8 mouse cellular contexts compared by ENCODE assay signal in the genomic region with DNA sequence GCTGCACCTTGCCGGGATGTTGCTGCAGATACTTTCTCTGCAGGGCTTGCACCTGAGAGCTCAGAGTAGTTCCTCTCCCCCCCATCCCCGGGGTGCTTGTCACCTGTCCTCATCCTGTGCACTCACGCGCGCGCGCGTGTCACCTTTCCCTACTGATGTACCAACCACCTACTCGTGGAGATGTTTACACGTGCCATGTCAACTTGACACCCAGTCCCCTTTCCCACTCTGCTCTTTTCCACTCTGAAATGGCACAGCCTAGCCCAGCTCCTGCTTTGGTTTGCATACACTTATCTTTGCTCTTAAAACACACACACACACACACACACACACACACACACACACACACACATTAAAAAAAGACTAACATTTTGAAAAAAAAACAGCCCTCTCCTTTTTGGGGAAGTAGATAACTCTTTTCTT. TPM values are rescaled to one million over a fixed set of nuclear protein-coding genes. Genes with fewer than 3 reads are reported as not detected.
A peak's percentile ranks its signal among the peaks of the same experiment; 100 is the strongest.
DNase-seq lines count a peak whose midpoint lies in the region; ATAC-seq and TF ChIP-seq lines count a peak whose summit lies in the region.

No protein-coding gene starts in this region.

- peak; percentile 53 for ATAC-seq in hindbrain, postnatal 0 days
- no peak for ATAC-seq in lung, embryonic 16.5 days (ENCODE audit: low read depth)

- no peaks in the 10 kb centered on the region for H3K27me3 ChIP-seq in hindbrain, postnatal 0 days (ENCODE audit: insufficient read depth, low read length)
- peaks cover 5% of the 10 kb centered on the region; the same call in 1 of the 2 replicates for H3K27me3 ChIP-seq in lung, embryonic 16.5 days (ENCODE audit: control insufficient read depth, insufficient read depth, low read depth, low read length)

- no peak for TF ChIP-seq POLR2A in cortical plate, adult 2 months (IDR thresholded peaks at IDR 0.05; ENCODE audit: extremely low read depth, insufficient read depth, low read length)

- peak overlapping the region; percentile 85 for H3K4me2 ChIP-seq in hindbrain, postnatal 0 days (ENCODE audit: low read depth, low read length)
- H3K4me2 ChIP-seq in lung, embryonic 16.5 days (ENCODE audit: low read depth, low read length): peak overlapping the region; percentile 99

- peaks cover 2% of the 10 kb centered on the region for H3K4me1 ChIP-seq in cortical plate, adult 2 months (ENCODE audit: control insufficient read depth, insufficient read depth, low read length)
- no peaks in the 10 kb centered on the region for H3K4me1 ChIP-seq in hindbrain, postnatal 0 days (ENCODE audit: insufficient read depth, low read length)
- H3K4me1 ChIP-seq in lung, embryonic 16.5 days (replicated peaks; ENCODE audit: control insufficient read depth, insufficient read depth, low read length): peaks cover 4% of the 10 kb centered on the region

- H3K36me3 ChIP-seq in hindbrain, postnatal 0 days (ENCODE audit: insufficient read depth, low read length): no peaks in the 10 kb centered on the region
- no peaks in the 10 kb centered on the region for H3K36me3 ChIP-seq in lung, embryonic 16.5 days (ENCODE audit: control insufficient read depth, insufficient read depth, low read length)

- H3K9ac ChIP-seq in hindbrain, postnatal 0 days (replicated peaks; ENCODE audit: low read length): peak overlapping the region; percentile 68
- peak overlapping the region; percentile 64; the same call in 1 of the 2 replicates for H3K9ac ChIP-seq in lung, embryonic 16.5 days (ENCODE audit: low read length)

- peak overlapping the region; percentile 100 for H3K4me3 ChIP-seq in cortical plate, adult 2 months (ENCODE audit: insufficient read depth, low read length)
- H3K4me3 ChIP-seq in hindbrain, postnatal 0 days (ENCODE audit: low read length): peak overlapping the region; percentile 83
- peak overlapping the region; percentile 64 for H3K4me3 ChIP-seq in lung, embryonic 16.5 days (ENCODE audit: low read length)

- 2% methylated on average over 10 of the region's 10 CpGs for WGBS in hindbrain, postnatal 0 days
- WGBS in lung, embryonic 16.5 days: 5% methylated on average over 10 of the region's 10 CpGs

- H3K9me3 ChIP-seq in hindbrain, postnatal 0 days (ENCODE audit: low read length): no peaks in the 10 kb centered on the region
- H3K9me3 ChIP-seq in lung, embryonic 16.5 days (ENCODE audit: control insufficient read depth, low read length): no peaks in the 10 kb centered on the region

- no peak for TF ChIP-seq CTCF in cortical plate, adult 2 months (IDR thresholded peaks at IDR 0.05; ENCODE audit: extremely low read depth, insufficient read depth, low read length)
- no peak for TF ChIP-seq CTCF in hindbrain, postnatal 0 days (IDR thresholded peaks at IDR 0.05; ENCODE audit: low read depth)

- peak; percentile 52 for DNase-seq in gastrocnemius, adult 18-20 months (ENCODE audit: low spot score)
- no peak for DNase-seq in gastrocnemius, postnatal 4 days (ENCODE audit: low spot score in 2 of 2)
- DNase-seq in CD4-positive, CD25-positive, alpha-beta regulatory T cell, adult 2 months (ENCODE audit: low read depth, low spot score): peak; percentile 49
- no peak for DNase-seq in hindbrain, postnatal 0 days (ENCODE audit: low spot score)
- peak; percentile 42 for DNase-seq in right cerebral cortex, postnatal 4 days
- DNase-seq in urinary bladder, postnatal 4 days (ENCODE audit: low spot score in 2 of 2): no peak

- H3K27ac ChIP-seq in cortical plate, adult 2 months (ENCODE audit: insufficient read depth, low read length): peak overlapping the region; percentile 99
- no peak overlapping the region for H3K27ac ChIP-seq in hindbrain, postnatal 0 days
- H3K27ac ChIP-seq in lung, embryonic 16.5 days (ENCODE audit: low read length): no peak overlapping the region

RNA-seq across cellular contexts. Expression of a gene that starts 0.6 kb away (rescaled TPM):
- 10 to 100 TPM; 10.7 to 21.0 TPM for total RNA-seq in gastrocnemius, adult 18-20 months (2021)
- 1 to 10 TPM in 1 of 2 experiments, under 1 TPM in 1; 0.83 to 1.8 TPM for total RNA-seq in gastrocnemius, postnatal 4 days (2021)
- polyA plus RNA-seq in cortical plate, adult 2 months (2012; rRNA removed): 117 and 126 TPM in 2 replicates
- total RNA-seq in hindbrain, postnatal 0 days (2014; rRNA removed): 18.8 and 25.7 TPM in 2 replicates
- polyA plus RNA-seq in hindbrain, postnatal 0 days (2015; fragmentation: Nextera tagmentation; extraction: Ambion mirVana): 53.6 and 58.1 TPM in 2 replicates
- polyA plus RNA-seq in lung, embryonic 16.5 days (2015; fragmentation: Nextera tagmentation; extraction: Ambion mirVana): 2.0 and 2.3 TPM in 2 replicates

RNA-seq across cellular contexts. Expression of a gene that starts 54.8 kb away (rescaled TPM):
- total RNA-seq in gastrocnemius, adult 18-20 months (2021): 1 to 10 TPM; 3.0 to 3.9 TPM
- 1 to 10 TPM; 5.3 to 6.0 TPM for total RNA-seq in gastrocnemius, postnatal 4 days (2021)
- 4.9 and 5.0 TPM in 2 replicates for polyA plus RNA-seq in cortical plate, adult 2 months (2012; rRNA removed)
- 13.4 and 23.2 TPM in 2 replicates for total RNA-seq in hindbrain, postnatal 0 days (2014; rRNA removed)
- 5.5 and 5.7 TPM in 2 replicates for polyA plus RNA-seq in hindbrain, postnatal 0 days (2015; fragmentation: Nextera tagmentation; extraction: Ambion mirVana)
- 8.6 and 9.4 TPM in 2 replicates for polyA plus RNA-seq in lung, embryonic 16.5 days (2015; fragmentation: Nextera tagmentation; extraction: Ambion mirVana)

Comparison
In these comparisons a context has a peak if more than half of its experiments do, and no peak if none do; other contexts are left out.
1. DNase-seq: peak in gastrocnemius, adult 18-20 months (single experiment), CD4-positive, CD25-positive, alpha-beta regulatory T cell, adult 2 months (single experiment) and right cerebral cortex, postnatal 4 days (single experiment); none in gastrocnemius, postnatal 4 days (0 of 2), hindbrain, postnatal 0 days (single experiment) and urinary bladder, postnatal 4 days (0 of 2).
2. Peak in every context shown above with its lines, with median percentiles within 50 percentile points of each other: H3K4me3 ChIP-seq.